Mouse (Mus musculus): ENCODE results near the gene BC051019. TPM values are rescaled to one million over a fixed set of nuclear protein-coding genes. Genes with fewer than 3 reads are reported as not detected.

The BC051019 gene
- polyA plus RNA-seq, 1 experiment from 2014 or later = 0.73 TPM

DNA sequence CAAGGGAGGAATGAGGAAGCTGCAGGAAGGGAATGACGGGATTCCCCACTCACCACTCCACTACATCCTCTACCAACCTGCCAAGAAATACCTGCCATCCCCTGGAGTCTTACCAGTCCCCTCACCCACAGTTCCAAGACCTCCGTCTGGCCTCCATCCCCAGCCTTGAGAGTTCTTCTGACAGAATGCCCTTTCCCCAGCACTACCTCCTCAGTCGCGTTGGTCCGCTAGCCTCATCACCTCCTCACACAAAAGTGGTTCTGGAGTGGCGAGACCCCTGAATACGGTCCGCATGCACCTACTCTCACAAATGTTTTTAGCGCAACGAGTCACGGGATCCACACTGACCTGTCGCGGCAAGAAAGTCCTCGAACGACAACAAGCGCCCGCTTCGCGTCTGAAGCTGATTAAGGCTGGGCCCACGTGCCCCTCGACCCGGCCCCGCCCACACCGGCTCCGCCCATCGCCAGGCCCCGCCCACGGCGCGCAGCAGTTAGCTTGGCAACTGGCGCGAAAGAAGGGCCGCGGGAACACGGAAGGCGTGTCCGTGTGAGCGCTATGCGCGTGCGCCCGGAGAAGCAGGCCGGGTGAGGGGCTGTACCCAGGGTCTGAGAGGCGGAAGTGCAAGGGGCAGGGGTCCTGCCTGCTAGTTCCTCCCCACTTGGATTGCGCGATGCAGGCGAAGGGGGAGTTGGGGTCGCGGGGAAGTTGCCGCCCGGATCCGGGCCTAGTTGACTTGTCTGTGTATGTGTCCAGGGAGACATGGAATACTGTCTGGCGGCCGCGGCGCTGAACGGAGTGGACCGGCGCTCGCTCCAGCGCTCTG lies 20.2 kb downstream of the BC051019 start, which contains the start of the genes St5 and Akip1:
St5 (minus strand) TSS at position 416 of the 826 bp plus-strand sequence.
Akip1 (plus strand) TSS at position 501 of the 826 bp plus-strand sequence.
- Histone ChIP-seq H3K36me3 (peaks cover 13% of the 10 kb centered on the region), H3K27me3 (ENCODE audit: insufficient read depth, poor library complexity, severe bottlenecking) (peaks cover 11% of the 10 kb centered on the region), H3K4me1 (replicated peaks) (peaks cover 28% of the 10 kb centered on the region), H3K4me3 (peak within 1 kb of the TSS; percentile 75), H3K9me3 (no peaks in the 10 kb centered on the region), H3K27ac (peak within 1 kb of the TSS; percentile 93)
- WGBS = under 1% methylated on average over 61 of the region's 61 CpGs
- DNase-seq (ENCODE audit: low spot score) = peak; percentile 98

DNA sequence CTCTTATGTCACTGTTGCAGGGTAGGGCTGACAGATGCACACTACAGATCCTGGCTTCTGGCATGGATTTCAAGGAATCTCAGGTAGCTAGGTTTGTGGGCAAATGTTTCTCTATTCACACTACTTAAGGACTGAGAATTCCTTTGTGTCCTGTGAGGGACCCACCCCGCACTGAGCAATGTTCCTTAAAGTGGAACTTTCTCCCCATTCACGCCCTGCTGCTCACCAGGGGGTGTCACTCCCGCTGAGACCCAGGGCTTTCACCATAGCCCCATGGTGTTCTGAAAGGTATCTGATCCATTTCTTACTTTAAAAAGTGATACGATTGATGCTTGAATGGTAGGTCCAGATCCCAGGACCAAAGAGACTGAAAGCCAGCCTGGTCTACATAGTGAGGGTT lies 20.9 kb downstream of the BC051019 start:
- H3K27me3 ChIP-seq (ENCODE audit: insufficient read depth, poor library complexity, severe bottlenecking) = peaks cover 11% of the 10 kb centered on the region
- no peaks in the 10 kb centered on the region for H3K9me3 ChIP-seq
- no peak overlapping the region for H3K27ac ChIP-seq
- peaks cover 28% of the 10 kb centered on the region for H3K4me1 ChIP-seq (replicated peaks)
- WGBS = 32% methylated on average over 4 of the region's 4 CpGs
- H3K36me3 ChIP-seq = peaks cover 6% of the 10 kb centered on the region; the same call in 1 of the 2 replicates
- H3K4me3 ChIP-seq = no peak overlapping the region
- DNase-seq (ENCODE audit: low spot score) = no peak

DNA sequence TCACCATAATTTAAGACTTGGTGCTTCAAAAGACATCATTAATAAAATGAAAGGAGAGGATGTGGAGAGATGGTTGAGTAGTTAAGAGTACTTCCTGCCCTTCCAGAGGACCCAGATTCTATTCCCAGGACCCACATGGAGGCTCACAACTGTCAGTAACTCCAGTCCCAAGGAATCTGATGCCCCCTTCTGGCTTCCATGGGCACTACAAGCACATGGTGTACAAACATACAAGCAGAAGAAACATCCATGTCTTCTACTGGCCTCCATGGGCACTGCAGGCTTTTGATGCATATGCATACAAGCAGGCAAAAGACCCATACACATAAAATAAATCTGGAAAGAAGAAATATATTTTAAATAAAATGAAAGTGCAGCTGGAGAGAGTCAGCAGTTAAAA lies 23.4 kb downstream of the BC051019 start:
- Histone ChIP-seq H3K36me3 (no peaks in the 10 kb centered on the region), H3K9me3 (no peaks in the 10 kb centered on the region), H3K4me1 (replicated peaks) (peaks cover 25% of the 10 kb centered on the region), H3K27me3 (ENCODE audit: insufficient read depth, poor library complexity, severe bottlenecking) (peaks cover 11% of the 10 kb centered on the region), H3K4me3 (no peak overlapping the region), H3K27ac (no peak overlapping the region)
- DNase-seq (ENCODE audit: low spot score) = no peak

DNA sequence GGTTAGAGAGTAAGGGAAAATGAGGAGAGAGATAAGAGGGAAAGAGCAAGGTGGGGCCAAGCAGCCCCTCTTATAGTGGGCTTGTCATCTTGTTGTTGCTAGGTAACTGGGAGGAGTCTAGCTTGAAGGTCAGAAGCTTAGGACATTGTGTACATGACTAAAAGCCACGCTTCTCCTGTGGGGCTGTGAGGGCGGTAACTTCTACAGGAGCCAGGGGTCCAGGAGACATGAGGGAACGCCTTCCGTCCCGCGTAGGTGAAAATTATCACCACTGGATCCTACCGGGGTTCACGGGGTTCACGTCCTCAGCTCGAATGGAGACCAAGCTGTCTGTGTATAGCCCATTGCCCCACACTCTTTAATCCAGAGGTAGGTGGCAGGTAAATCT lies 28.3 kb downstream of the BC051019 start:
- no peaks in the 10 kb centered on the region for H3K9me3 ChIP-seq
- H3K27ac ChIP-seq = no peak overlapping the region
- H3K4me3 ChIP-seq = no peak overlapping the region
- no peaks in the 10 kb centered on the region for H3K27me3 ChIP-seq (ENCODE audit: insufficient read depth, poor library complexity, severe bottlenecking)
- no peaks in the 10 kb centered on the region for H3K4me1 ChIP-seq (replicated peaks)
- 91% methylated on average over 10 of the region's 10 CpGs for WGBS
- DNase-seq (ENCODE audit: low spot score) = no peak
- no peaks in the 10 kb centered on the region for H3K36me3 ChIP-seq

DNA sequence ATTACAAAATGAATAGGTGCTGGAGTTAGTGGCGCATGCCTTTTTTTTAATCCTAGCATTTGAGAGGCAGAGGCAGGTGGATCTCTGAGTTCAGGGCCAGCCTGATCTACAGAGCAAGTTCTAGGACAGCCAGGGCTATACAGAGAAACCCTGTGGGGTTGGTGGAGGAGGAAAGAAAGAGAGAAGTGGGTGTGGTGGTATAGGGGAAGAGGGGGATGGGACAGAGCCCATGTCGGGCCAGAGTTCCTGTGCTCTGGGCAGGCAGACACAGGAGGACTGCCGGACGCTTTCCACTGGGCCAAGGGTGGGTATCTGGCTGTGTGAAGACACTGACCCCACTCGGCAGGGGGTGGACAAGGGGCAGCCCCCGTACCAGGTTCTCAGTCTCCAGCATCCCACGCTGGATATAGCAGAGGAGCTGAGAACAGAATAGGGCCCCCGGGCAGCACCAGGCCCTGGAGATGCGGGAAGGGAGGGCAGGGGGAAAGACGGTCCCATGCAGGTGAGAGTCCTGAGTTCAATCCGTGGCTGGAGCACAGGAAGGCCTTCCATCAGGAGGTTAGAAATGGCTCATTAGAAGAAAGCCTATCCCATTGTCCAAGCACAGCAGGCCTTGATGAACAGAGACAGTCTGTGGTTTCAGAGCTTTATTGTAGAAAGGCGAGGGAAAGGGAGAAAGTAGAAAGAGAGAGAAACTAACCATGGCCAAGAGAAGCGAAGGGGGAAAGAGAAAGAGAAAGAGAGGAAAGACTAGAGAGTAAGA lies 28.9 kb downstream of the BC051019 start:
- WGBS = 77% methylated on average over 13 of the region's 13 CpGs
- no peak overlapping the region for H3K27ac ChIP-seq
- no peaks in the 10 kb centered on the region for H3K27me3 ChIP-seq (ENCODE audit: insufficient read depth, poor library complexity, severe bottlenecking)
- H3K4me3 ChIP-seq = no peak overlapping the region
- DNase-seq (ENCODE audit: low spot score) = no peak
- H3K4me1 ChIP-seq (replicated peaks) = no peaks in the 10 kb centered on the region
- H3K36me3 ChIP-seq = no peaks in the 10 kb centered on the region
- no peaks in the 10 kb centered on the region for H3K9me3 ChIP-seq

DNA sequence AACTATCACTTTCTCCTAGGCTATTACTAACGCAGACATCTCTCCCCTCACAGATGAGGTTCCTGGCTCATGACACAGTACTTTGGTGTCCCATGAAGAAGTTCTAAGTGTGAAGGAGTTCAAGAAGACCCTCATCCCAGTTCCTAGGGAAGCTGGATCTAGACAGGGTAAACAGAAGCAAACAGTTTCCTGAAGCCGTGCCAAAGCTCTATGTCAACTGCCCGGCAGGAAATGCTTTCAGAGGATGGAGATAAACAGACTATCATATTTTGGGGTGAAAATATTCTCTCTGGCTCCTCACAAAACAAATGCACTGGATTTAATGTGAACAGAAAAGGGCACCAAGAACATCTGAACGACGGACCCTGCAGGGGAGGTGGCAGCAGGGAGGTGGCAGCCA lies 32.7 kb downstream of the BC051019 start:
- Histone ChIP-seq H3K36me3 (no peaks in the 10 kb centered on the region), H3K27me3 (ENCODE audit: insufficient read depth, poor library complexity, severe bottlenecking) (no peaks in the 10 kb centered on the region), H3K4me3 (no peak overlapping the region), H3K9me3 (no peaks in the 10 kb centered on the region), H3K27ac (no peak overlapping the region), H3K4me1 (replicated peaks) (no peaks in the 10 kb centered on the region)
- no peak for DNase-seq (ENCODE audit: low spot score)
- WGBS = 89% methylated on average over 5 of the region's 5 CpGs

DNA sequence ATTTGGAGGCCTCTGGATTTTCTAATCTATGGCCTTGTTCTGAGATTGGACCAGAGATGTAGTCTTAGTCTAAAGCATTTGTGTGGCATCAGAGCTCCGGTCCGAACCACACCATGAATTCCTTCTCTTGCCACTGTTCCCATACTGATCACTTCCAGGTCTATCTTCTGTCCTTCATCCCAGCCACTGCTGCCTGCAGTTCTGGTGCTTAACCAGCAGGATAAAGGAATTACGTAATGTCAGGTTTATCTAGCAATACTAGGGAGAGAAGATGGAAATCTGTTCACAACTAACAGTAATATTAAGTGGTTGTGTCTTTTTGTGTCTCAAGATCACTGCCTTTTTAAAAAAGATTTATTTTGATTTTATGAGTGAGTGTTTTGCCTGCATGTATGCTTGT lies 33.5 kb downstream of the BC051019 start:
- Histone ChIP-seq H3K4me1 (replicated peaks) (no peaks in the 10 kb centered on the region), H3K4me3 (no peak overlapping the region), H3K9me3 (no peaks in the 10 kb centered on the region), H3K27ac (no peak overlapping the region), H3K36me3 (no peaks in the 10 kb centered on the region), H3K27me3 (ENCODE audit: insufficient read depth, poor library complexity, severe bottlenecking) (no peaks in the 10 kb centered on the region)
- 90% methylated on average over 3 of the region's 3 CpGs for WGBS
- DNase-seq (ENCODE audit: low spot score) = peak; percentile 7

DNA sequence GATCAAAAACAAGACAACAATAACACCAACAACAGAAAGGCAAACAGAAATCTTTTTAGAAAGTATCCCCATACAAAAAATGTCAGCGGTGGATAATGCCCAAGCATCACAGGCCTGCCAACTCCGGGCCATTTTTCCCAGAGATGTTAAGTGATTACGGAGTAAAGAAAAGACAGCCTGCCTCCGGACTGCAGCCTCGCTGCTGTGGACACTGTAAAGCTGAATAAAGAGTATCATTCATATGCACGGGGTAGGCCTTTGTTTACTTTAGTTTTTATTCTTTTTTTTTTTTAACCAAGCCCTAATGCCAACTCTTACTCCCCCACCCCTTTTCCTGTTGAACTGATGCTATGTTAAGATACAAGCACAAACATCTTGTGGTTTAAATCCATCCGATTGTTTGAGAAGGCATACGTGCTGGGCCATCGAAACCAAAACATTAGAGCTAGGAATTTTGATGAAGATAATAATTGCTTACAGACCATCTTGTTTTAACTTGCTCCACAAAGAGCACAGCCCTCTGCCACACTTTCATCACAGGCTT lies 37.0 kb downstream of the BC051019 start:
- no peaks in the 10 kb centered on the region for H3K27me3 ChIP-seq (ENCODE audit: insufficient read depth, poor library complexity, severe bottlenecking)
- WGBS = 58% methylated on average over 9 of the region's 9 CpGs
- no peaks in the 10 kb centered on the region for H3K4me1 ChIP-seq (replicated peaks)
- no peaks in the 10 kb centered on the region for H3K36me3 ChIP-seq
- H3K9me3 ChIP-seq = no peaks in the 10 kb centered on the region
- no peak overlapping the region for H3K4me3 ChIP-seq
- DNase-seq (ENCODE audit: low spot score) = no peak
- H3K27ac ChIP-seq = no peak overlapping the region

DNA sequence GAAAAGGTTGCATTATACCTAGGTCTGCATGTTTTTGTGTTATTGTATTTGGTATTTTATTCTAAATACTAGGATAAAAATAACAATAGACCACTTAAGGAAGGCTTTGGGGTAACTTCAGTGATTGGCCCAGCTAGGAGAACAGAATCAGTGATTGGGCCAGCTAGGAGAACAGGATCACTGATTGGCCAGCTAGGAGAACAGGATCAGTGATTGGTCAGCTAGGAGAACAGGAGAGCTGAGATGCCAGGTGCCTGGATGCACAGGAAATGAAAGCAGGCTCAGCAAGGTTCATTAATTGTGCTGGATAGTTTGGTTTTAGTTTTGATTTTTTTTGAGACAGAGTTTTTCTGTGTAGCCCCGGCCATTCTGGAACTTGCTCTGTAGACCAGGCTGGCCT lies 42.8 kb downstream of the BC051019 start:
- Histone ChIP-seq H3K27ac (no peak overlapping the region), H3K4me1 (replicated peaks) (no peaks in the 10 kb centered on the region), H3K36me3 (no peaks in the 10 kb centered on the region), H3K4me3 (no peak overlapping the region), H3K9me3 (no peaks in the 10 kb centered on the region), H3K27me3 (ENCODE audit: insufficient read depth, poor library complexity, severe bottlenecking) (no peaks in the 10 kb centered on the region)
- no peak for DNase-seq (ENCODE audit: low spot score)
- 96% methylated on average over 1 of the region's 1 CpGs for WGBS

DNA sequence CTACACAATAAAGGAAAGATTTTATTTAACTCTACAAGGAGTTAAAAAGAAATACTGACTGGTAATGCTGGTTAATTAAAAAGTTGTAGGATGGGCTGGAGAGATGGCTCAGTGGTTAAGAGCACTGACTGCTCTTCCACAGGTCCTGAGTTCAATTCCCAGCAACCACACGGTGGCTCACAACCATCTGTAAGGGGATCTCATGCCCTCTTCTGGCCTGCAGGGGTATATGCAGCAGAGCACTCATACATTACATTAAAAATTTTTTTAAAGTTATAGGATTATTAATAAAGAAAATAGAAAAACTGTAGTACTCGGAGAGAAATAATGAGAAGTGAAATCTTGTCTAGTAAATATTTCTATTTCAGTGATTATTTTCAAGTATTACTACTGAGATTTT lies 43.4 kb downstream of the BC051019 start:
- DNase-seq (ENCODE audit: low spot score) = no peak
- H3K36me3 ChIP-seq = no peaks in the 10 kb centered on the region
- no peaks in the 10 kb centered on the region for H3K9me3 ChIP-seq
- H3K4me1 ChIP-seq (replicated peaks) = no peaks in the 10 kb centered on the region
- no peak overlapping the region for H3K4me3 ChIP-seq
- H3K27me3 ChIP-seq (ENCODE audit: insufficient read depth, poor library complexity, severe bottlenecking) = no peaks in the 10 kb centered on the region
- no peak overlapping the region for H3K27ac ChIP-seq
- WGBS = 91% methylated on average over 2 of the region's 2 CpGs

DNA sequence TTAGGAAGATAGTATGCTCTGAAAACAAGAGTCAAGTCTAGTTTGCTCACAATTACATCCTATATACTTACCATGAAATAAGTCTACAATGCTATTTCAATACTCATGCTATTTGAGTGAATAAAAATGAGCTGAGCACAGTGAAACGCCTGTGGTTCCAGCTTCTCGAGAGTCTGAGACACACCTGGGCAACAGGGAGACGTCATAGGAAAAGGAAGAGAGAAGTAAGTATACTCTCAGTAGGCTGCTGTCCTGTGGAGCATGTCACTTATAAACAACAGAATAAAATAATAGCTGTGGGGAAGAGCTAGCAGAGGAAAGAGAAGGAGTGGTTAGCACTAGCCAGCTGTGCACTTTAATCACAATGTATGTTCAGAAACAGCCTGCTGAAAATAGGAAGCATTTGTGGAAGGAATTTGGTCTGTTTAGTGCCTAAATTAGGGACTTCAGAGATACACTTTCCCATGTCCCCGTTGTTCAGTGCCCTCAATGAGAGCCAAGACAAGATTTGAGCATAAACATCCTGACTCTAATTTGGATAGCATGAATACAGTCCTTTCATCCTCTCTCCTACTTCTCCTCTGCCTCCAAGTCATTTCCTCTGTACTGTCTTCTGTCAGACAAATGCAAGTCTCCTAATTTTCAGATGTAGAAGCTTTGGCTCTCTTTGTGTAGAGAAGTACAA lies 48.6 kb downstream of the BC051019 start:
- H3K4me1 ChIP-seq (replicated peaks) = peaks cover 18% of the 10 kb centered on the region
- H3K36me3 ChIP-seq = no peaks in the 10 kb centered on the region
- DNase-seq (ENCODE audit: low spot score) = no peak
- WGBS = 74% methylated on average over 4 of the region's 4 CpGs
- no peaks in the 10 kb centered on the region for H3K9me3 ChIP-seq
- no peak overlapping the region for H3K4me3 ChIP-seq
- peaks cover under 1% of the 10 kb centered on the region for H3K27me3 ChIP-seq (ENCODE audit: insufficient read depth, poor library complexity, severe bottlenecking)
- no peak overlapping the region for H3K27ac ChIP-seq

DNA sequence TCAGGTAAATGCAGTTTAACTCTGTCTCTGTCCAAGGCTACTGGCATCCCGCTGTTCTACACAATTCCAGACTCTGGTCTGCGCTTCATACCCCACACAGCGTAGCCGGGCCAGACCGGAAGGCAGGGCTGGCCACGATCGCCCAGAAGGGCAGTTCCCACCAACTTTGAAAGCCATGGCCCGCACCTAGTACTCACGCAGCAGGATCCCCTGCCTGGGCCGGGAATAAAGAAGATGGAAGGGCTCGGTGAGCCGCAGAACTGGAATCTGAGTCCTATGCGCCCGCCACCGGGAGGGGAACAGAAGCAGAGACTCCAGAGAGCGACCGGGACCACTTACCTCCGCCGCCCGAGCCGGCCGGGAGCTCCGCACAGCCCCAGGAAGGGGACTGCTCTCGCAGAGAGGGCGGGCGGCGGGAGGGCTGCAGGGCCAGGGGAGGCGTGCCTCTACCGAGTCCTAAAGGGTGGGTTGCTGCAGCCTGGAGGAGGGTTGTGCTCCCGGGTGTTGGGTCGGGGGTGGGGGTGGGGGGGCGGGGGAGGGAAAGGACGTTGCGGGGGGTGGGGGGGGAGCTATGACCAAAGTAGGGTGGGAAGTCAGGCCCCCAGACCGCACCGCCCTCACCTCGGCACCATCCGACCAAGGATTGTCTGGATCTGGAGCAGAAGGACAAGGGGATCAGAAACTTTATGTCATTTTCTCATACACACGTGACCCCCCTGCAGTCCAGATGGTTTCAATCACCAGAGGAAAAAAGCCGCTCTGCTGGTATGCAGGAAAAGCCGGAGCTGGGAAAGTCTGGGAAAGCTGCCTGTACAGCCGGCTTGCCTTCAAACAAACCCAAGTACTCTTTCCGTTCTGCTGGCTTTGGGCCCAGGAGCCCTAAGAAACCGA lies 51.8 kb downstream of the BC051019 start:
- Histone ChIP-seq H3K27ac (peak overlapping the region; percentile 95), H3K36me3 (no peaks in the 10 kb centered on the region; the same call in 1 of the 2 replicates), H3K9me3 (no peaks in the 10 kb centered on the region), H3K4me3 (peak overlapping the region; percentile 73), H3K27me3 (ENCODE audit: insufficient read depth, poor library complexity, severe bottlenecking) (peaks cover 5% of the 10 kb centered on the region), H3K4me1 (replicated peaks) (peaks cover 22% of the 10 kb centered on the region)
- WGBS = under 1% methylated on average over 39 of the region's 44 CpGs
- peak; percentile 82 for DNase-seq (ENCODE audit: low spot score)

Data from hindbrain, embryonic 10.5 days (tissue).